Mouse (Mus musculus): ENCODE results near the gene Gpatch3. TPM values are rescaled to one million over a fixed set of nuclear protein-coding genes. Genes with fewer than 3 reads are reported as not detected.

Gpatch3 gene
- total RNA-seq, 2 experiments from 2014 or later: 6.2 to 10.0 TPM

DNA sequence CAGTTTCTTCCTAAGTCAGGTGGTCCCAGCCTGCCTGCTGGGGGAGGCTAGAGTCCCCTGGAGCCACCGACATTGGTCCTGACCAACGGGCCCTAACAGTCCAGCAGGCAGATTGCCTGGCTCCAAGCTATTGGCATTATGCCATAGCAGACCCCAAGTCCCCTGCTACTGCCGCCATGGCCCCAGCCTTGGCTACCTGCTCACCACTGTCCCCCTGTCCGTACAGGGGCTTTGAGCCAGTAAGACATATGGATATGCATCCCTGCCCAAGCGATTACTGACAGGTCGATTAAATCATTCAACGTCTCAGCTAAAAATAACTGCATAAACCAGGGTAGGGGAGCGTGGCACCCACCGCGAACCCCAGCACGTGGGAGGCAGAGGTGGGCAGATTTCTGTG, 43.4 kb downstream of the Gpatch3 start:
- intact Hi-C loops (cut with DNase I): no loop called here
- DNase-seq: peak; percentile 47

DNA sequence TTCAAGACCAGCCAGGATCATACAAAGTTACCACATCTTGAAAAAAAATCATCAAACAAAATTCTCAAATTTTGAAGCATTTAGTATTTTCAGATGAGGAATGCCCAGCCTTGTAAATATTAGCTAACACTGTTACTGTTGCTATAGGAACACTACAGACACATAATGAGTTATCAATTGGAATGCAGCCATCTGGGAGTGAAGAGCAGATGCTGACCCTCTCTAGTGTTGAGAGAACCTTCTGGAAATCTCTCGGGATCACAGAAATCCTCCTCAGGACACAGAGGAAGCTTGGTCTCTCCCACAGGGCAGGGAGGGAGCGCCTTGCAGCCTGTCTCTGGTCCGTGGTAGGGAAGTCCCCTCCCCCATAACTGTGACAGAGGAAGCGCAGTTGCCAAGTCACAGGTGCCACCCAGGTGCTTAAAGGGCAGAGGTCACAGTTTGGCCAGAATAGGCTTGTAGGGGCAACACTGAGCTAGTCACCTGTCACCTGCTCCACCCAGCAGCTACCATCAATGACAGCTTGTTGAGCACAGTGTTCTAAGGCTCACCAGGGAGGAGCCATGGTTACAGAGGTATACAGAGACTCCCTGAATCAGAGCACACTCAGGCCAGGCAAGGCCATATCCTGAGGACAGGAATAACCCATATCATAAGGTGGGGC, 45.1 kb downstream of the Gpatch3 start:
- intact Hi-C loops (cut with DNase I): no loop called here
- no peak for DNase-seq

DNA sequence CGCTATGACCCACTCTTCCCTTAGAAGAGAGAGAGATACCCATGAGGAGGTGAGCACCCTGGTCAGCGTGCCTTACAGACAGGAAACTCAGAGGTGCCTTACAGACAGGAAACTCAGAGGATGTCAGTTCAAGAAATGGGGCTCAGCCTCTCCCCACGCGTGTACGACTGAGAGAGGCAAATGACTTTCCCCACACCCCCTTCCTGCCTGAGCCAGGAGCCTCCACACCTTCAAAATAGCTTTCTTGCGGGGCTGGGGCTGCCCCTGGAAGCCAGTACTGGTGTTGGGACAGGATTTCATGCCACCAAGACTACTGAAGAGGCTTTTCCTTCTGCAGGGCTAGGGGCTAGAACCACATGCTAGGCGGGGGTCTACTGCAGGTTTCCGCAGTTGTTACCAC, 46.1 kb downstream of the Gpatch3 start:
- no peak for DNase-seq
- intact Hi-C loops (cut with DNase I): no loop called here

DNA sequence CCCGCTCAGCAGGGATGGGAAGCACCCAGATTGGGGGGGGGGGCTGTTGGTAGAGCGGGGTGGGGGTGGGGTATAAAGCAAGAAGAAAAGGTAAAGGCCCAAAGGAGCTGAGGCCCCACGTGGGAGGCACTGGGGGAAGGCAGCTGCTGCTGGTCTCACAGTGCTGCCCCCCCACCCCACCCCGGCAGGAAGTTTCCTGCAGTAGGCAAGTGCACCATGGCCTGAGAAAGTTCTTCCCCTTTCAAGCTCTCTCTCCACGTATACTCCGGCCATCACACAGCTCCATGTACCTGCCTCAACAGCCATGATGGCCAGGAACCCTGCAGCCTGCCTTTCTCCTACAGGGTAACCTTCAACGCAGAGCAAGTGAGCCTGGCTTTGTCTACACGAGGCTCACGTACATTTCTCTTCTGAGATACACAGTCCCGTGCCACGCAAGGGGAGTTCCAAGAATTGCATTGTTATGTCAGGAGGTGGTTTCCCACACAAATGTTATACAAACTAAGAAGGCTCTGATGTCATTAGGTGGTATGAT, 47.7 kb downstream of the Gpatch3 start:
- no peak for DNase-seq
- intact Hi-C loops (cut with DNase I): no loop called here

DNA sequence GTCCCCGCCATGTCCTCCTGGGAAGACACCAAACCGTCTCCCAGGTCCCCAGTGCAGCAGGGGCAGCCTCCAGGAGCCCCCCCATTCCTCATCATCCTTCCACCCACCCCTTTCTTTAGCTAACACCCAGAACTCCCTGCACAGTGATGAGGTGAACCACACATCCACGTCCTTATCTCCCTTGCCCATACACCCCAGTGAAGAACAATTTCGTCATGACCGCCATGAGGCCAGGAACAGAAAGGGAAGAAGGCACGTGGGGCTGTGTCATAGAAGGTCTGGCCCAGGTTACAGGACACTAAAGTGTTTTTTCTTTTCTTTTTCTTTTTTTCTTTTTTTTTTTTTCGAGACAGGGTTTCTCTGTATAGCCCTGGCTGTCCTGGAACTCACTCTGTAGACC, 50.3 kb downstream of the Gpatch3 start:
- DNase-seq: no peak
- intact Hi-C loops (cut with DNase I): no loop called here

DNA sequence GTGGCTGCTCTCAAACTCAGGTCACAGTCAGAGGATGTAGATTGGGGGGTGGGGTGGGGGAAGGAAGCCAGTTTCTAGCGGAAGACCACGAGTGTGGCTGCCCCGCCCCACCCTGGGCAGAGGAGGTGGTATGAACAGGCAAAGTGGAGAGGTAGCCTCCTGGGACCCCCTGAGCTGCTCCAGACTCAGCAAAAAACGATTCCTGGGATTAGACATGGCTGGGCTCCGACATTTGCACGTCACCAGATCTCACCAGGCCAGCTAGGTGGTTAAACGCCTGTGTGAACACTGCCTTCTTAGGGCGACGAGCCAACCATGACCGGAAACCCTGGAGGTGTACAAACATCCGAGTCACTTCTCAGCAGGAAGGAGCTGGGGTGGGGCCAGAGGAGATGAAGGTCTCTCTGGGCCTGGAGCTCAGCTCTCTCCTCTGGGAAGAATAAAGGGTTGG, 51.1 kb downstream of the Gpatch3 start:
- no peak for DNase-seq
- intact Hi-C loops (cut with DNase I): no loop called here

DNA sequence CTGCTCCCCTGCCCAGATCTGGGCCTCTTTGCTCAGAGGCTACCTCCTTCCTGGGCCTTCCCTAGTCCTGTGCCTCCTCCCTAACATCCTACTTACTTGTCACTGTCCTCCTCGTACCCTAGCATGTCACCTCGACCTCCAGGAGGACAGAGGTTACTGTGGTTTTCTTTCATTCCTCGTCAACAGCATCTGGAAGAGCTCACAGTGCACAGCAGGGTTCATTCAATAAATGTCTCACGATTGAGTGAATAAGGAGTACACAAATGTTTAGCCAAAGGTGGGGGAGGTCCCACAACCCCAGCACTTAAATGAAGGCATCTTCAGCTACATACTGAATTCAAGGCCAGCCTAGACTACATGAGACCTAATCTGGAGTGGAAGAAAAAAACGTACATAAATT, 51.7 kb downstream of the Gpatch3 start:
- no peak for DNase-seq
- intact Hi-C loops (cut with DNase I): no loop called here

DNA sequence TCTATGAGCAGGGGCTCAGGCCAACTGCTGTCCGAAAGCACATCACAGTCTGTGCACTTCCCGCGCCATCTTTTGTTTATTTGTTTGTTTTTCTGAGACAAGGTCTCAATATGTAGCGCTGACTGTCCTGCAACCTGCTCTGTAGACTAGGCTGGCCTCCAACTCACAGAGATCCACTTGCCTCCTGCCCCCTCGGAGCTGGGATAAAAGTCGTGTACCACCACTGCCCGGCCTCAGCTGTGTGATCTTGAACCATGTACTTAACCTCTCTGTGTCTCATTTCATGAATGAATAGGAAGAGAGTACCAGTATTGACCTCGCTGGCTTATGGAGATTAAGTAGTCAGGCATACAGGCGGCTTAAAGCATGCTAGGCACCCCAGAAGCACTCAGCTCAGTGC, 52.1 kb downstream of the Gpatch3 start:
- intact Hi-C loops (cut with DNase I): no loop called here
- no peak for DNase-seq

DNA sequence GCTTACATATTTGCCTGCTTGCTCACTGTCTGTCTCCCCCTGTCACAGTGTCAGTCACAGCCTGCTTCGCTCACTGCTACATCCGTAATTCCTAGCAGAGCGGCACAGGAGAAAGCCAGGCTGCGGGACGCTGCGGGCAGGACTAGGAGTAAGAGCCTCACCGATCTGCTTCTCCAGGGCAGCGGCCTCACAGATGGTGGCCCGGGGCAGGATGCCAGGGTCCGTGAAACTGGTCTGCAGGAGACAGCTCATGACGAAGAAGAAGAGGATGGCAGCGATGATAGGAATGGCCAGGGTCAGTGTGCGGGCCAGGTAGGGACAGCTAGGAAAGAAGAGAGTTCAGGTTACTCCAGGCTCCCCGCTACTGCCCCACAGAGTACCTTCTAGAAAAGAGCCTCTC, 52.5 kb downstream of the Gpatch3 start:
- intact Hi-C loops (cut with DNase I): no loop called here
- DNase-seq: no peak

DNA sequence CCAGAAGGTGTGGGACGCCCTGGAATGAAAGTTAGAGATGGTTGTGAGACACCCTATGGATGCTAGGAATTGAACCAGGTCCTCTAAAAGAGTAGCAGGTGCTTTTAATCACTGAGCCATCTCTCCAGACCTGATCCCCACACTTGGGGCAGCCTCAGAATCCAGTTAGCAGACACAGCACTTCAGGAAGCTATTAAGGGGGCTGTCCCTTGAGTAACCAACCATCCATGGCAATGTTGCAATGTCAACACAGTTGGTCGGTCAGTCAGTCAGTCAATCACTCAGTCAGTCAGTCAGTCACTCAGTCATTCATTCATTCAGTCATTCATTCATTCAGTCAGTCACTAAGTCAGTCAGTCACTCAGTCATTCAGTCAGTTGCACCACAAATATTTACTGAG, 54.0 kb downstream of the Gpatch3 start:
- DNase-seq: no peak
- intact Hi-C loops (cut with DNase I): no loop called here

DNA sequence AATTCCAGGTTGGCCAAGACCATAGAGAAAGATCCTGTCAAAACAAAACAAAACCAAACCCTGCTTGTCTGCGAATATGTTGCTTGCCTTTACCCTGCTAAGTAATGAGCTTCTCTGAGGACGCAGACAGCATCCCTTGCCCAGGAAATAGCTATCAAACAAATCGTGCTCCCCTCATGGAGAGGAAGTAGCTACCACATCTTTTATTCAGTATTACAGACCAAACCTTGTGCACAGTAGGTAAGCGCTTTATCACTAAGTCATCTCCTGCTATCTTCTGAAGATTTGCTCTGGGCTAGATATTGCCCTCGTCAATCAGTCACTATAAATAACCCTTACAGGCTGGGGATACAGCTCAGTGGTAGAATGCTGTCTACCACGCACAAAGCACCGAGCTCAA, 54.6 kb downstream of the Gpatch3 start:
- intact Hi-C loops (cut with DNase I): no loop called here

DNA sequence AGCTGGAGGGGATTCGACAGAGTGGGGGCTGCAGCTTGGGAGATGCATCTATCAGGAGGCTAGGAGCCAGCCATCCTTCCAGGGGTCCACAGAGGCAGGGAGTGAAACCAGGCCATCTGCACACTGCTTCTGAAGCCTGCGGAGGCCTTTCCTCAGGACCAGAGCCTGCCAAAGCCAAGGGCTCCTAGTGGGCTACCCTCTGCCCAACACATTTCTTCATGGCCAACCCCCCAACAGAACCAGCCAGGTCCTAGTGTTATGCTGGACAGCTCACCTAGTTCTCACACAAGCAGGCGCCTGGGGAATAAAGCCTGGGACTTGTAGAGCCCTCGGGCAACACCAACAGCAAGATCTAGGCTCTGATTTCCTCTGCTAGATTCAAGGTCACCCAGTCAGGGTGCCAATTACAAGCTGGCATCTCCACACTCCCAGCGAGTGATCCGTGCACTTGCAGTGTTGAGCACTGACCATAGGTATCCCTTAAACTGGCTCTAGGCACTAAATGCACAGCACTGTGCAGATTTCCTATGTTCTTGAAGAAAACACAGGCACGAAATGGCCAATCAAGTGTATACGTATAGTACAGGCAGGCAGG, 55.9 kb downstream of the Gpatch3 start:
- intact Hi-C loops (cut with DNase I): no loop called here
- DNase-seq: peak; percentile 45

More for the DNA sequence above, 54.6 kb downstream of the Gpatch3 start:
- DNase-seq: no peak

DNA sequence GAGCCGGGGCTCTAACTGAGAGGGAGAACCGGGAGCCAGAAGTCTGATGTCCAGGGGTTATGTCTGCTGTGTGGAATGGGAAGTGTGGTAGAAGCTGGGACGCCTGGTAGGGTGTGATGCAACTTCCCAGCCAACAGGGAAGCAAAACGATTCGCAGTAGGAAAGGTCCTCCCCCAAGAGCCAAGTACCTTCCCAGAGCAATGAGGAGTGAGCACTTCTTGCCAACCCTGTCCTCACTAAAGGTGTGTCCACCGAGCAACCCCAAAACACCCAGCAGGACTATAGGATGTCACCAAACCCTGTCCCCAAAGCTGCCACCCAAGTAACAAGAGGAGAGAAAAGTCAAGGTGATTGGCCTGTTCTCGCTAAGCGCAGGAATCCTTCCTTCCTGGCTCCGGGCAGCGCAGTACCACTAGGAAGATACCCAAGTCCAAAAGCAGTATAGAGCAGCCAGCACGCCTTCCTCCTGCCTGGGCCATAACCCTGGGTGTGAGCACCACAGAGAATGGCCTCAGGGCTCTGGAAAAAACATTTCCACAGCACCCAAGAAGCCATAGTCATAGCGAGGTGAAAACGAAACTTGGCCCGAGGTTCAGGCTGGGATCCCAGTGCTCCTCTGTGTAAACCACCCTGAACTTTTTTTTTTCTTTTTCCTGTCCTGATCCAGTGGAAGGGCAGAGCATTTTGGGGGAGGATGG, 56.7 kb downstream of the Gpatch3 start:
- intact Hi-C loops (cut with DNase I): no loop called here
- no peak for DNase-seq

DNA sequence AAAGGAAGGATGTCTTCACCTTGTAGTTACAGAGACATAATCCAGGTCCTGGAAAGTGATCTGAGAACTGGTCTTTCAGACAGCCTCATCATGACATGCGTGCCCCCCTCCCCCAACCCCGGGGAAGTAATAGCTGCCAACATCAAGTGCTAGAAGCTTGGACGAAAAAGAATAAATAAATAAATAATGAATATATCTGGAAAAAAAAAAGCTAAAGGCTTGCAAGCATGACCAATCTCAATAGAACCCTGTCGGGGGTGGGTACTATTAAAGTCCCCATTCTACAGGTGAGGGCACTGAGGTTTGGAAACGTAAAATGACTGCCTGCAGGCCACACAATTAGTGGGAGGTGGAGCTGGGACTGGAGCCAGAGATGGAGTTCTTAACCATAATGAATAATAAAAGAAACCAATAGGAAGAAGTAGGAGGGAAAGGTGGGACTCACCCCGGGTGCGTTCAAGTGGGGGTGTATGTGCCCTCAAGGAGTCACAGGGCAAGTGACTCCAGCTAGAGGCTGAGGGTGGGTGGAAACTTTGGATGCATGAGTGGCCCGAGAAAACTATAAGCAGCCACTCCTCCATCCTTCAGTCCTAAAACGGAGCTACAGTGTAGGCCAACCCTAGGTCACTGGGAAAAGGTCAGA, 57.3 kb downstream of the Gpatch3 start:
- intact Hi-C loops (cut with DNase I): no loop called here

DNA sequence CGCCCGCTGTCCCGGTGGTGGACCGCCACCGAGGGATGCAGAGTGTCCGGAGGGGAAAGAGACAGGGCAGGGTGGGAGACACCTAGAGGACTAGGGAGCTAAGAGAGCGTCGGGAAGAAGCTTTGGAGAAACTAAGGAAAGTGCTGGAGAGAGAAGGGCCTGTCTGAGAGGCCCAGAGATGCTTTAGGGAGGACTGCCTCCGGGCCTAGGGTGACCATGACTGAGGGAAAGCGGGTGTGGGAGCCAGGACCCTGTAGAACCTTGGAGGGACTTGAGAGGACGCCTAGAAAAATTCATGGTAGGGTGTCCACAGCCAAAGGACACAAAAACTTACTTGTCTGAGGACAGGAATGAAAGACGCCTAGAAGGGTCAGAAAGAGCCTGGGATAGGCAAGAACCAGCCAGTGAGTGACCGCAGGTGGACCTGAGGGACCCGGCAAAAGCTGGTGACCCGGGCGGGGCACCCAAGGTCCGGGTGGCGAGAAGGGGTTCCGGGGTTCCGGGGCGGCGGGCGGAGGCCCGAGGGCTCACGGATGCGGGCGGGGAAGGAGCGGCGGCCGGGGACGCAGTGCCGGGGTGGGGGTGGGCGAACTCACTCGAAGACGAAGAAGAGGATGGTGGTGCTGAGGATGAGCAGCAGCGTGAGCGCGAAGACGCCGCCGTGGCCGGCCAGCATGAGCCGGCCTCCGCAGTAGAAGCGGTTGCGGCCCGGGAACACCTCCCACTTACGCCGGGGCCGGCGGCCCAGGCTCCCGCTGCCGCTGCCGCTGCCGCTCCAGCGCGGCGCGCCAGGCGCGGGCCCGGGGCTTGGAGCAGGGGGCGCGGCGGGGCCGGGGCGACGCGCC, 58.2 kb downstream of the Gpatch3 start:
- DNase-seq: peak; percentile 33
- intact Hi-C loops (cut with DNase I): no loop called here

More for the DNA sequence above, 57.3 kb downstream of the Gpatch3 start:
- DNase-seq: no peak

DNA sequence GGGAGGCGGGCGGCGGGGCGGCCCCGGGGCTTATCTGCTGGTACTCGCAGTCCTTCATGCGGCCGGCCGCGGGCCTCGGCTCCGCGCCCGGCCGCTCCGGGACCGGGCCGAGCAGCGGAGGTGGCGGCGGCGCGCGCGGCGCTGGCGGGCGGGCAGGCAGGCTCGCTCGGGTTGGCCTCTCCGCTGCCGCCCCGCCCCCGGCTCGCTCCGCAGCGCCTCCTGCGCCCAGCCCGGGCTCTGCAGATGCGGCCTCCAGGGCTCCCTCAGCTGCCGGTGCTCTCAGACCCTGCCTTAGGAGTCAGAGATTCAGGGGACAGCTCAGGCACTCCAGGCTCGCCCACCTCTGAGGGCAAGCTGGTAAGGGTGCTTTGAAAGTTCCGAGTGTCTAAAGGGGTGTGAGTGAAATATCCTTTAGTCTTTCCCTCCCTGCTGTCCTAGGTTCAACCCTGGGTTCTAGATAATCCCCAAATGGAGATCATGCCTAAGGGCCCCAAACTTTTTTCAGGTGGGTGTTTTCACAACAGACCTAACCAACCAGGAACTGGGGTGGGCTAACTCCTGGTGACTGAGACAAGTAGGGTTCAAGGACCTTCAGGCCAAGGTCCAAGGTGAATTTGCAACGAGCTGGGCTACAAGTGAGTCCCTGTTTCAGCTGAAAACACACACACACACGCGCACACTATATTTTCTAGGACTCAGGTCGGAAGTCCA, 58.9 kb downstream of the Gpatch3 start:
- intact Hi-C loops (cut with DNase I): no loop called here
- DNase-seq: peak; percentile 84
